Mouse (Mus musculus) brain, adult 2 months (tissue): Measurements from ENCODE around the gene Lect2.

Experiments used
- DNase-seq: peaks from one replicate; pipeline ENCODE4 v3.0.0; 2011; ENCODE audit warnings: low read depth, low spot score

Gene Lect2

DNA sequence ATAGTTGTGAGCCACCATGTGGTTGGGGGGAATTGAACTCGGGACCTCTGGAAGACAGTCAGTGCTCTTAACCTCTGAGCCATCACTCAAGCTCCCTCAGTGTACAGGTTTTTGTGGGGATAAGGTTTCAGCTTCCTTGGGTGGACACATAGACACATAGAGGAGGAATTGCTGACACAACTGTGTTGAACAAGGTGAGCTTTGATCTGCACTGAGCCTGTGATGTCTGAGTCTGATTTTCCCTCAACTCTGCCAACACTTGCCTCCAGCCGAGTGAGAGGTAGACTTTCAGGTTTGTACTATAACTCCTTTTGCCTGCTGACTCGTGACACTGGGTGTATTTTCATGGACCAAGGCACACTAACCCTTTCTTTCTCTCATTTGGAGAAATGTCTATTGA, 8.4 kb upstream of the Lect2 start:
- DNase-seq: no peak

DNA sequence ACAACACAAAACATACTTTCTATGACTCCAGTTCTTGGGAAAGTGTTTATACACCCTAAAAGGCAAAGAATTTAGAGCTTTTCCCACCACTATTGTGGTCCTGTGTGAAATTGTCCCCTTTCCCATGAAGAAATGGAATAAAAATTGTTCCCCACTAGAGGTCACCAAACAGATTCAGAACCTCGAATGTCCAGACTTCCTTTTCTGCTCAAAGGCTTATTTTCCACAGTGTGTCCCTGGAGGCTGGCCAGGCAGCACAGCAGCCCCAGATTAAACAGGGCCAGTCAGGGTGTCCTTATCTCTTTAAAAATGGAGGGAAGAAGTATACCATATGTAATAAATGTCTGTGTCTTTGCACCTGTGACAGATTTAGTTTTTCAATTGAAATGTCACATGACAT, 7.7 kb upstream of the Lect2 start:
- DNase-seq: peak; percentile 67

DNA sequence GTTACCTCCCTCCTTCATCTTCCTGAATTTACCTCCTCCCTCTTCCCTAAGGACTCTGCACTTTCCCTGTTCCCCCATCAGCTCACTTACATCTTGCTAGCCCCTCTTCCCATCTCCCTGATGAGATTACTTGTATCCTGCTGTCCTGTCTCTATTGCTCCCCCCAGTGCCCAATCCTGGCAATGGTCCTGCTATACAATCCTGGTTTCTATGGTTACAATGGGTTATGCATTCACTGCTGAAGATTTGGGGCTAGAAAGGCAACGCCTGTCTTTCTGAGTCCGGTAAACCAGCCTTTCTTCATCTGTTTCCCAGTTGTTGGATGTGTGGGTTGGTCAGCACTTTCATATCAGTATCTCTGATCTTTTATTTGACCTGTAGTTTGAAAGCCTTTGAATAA, 6.1 kb upstream of the Lect2 start:
- DNase-seq: peak; percentile 83

DNA sequence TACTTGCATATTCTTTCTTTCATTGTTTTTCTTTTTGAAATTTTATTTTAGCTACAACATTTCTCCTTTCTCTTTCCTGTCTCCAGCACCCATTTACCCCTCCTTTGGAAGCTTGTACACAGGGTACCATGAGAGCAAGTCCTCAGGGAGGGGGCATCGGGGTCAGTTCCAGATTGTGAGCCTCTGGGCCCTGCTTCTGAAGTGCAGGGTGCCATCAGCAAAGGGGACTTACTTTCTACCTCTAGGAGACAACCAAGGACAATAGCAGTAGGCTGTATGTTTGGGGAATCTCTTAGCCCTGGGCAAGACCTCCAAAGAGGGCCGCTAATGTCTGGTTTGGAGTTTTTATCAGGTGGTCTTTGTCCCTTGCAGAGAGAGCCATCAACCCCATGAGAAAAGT, 5.6 kb upstream of the Lect2 start:
- DNase-seq: no peak

DNA sequence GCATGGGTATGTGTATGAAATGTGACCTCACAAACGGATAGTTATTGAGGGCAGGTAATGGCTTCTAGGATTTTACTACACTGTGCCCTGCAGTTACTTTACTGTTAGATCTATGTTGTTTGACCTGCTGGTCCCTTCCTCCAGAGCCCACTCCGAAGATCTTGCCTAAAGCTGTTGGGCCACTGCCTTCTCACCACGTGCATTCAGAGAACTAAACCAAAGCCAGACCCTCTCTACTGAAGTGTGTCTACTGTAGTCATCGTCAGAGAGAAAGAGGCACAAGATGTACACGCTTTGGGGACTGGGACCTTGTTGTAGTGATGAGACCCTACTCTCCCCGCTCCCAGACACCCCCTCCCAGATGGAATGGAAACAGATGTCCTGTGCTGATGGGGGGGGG, 3.4 kb upstream of the Lect2 start:
- DNase-seq: no peak

DNA sequence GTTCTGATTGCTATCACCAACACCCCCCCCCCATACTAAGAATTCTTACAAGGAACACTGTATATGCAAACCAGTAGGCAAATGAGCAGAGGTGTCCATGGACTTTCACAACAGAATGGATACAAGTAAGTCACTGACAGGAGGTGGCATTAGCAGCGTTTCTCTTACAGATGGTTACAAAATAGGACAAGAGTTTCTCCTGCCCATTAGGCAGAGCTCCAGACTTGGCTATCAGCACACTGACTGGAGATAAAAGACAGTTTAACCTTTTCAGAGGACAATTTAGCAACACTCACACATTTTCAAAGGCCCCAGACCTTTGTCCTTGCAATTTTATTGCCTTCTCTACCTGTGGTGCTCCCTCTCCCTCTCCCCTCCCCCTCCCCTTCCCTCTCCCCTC, 2.3 kb upstream of the Lect2 start:
- peak; percentile 19 for DNase-seq

DNA sequence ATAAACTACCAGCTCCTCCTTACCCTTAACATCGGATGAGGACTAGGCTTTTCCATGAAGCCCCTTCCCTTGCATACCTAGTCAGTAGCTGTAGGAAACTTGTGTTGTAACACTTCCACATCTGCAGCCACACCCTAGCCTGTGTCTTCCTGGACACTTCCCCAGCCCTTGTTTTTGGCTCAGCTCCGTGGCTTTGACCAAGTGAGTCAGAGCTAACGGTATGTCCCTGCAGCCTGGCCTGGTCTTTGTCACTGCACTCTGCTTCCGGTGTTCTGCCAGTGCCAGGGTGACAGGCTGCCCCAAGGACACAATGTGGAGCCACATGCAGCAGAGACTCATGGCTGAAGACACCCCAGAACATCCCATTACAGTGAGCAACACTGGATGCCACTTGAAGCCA, 1.1 kb upstream of the Lect2 start:
- DNase-seq: no peak

DNA sequence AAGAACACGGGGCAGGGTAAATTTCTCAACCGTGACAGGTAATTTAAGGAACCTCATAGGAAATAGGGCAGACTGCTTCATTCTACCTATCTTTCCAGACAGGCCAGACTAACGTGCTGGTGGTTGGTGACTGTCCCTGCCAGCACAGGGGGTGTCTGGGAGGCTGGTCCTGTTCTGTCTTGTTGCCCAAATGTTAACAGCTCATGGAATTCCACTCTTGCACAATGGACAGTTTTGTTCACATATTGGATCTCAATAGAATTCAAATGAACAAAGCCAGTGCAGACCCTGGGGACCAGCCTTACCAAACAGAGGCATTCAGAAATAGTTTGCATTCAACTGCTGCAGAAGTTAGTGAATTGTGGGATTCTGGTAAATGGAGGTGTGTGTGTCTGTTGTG, 3.3 kb downstream of the Lect2 start:
- DNase-seq: no peak

DNA sequence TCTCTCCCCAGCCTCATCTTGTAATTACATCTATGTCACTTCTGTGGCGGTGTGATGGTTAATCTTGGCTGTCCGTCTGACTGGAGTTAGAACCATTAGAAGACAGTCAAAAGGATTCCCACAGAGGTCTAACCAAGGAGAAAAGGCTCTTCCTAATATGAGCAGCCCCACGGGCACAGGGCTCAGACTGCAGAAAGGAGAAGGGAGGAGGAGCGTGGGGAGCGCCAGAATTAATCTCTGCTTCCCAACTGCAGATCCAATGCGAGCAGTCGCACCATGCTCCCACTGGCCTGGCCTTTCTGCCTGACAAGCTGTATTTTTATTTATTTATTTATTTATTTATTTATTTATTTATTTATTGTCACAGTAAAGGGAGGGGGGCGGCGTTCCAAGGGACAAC, 4.5 kb downstream of the Lect2 start:
- no peak for DNase-seq

DNA sequence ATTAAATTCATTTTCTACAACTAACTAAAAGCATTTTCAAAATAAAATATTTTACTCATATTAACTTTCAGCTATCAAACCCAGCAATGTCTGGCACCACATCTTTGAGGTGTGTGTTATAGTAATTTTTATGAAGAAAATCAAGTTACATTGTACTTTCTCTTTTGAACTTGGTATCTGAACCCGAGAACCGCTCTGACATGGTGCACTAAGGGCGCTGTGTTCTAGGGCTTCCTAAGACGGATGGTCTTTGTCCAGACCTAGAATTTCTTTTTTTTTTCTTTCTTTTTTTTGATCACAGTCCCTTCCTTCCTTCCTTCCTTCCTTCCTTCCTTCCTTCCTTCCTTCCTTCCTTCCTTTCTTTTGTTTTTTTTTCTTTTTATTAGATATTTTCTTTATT, 8.5 kb downstream of the Lect2 start:
- no peak for DNase-seq

DNA sequence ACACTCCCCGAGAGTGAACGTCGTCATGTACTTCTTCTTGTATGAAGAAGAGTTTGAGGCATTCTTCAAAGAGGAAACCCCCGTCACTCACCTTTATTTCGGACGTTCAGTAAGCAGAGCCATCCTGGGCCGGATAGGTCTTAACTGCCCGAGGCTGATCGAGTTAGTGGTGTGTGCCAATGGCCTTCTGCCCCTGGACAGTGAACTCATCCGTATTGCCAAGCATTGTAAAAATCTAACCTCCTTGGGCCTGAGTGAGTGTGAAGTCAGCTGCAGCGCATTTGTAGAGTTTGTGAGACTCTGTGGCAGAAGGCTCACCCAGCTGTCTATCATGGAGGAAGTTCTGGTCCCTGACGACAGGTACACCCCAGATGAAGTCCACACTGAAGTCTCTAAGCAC, 11.3 kb downstream of the Lect2 start:
- no peak for DNase-seq

DNA sequence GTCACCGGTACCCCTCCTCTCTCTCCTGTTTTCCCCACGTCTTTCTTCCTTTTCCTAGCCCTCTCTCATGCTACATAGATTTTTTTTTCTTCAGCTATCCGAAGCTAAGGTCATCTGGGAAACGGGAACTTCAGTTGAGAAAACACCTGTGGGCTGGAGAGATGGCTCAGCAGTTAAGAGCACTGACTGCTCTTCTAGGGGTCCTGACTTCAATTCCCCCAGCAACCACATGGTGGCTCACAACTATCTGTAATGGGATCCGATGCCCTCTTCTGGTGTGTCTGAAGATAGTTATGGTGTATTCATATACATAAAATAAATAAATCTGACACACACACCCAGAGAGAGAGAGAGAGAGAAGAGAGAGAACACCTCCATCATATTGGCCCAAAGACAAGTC, 12.7 kb downstream of the Lect2 start:
- no peak for DNase-seq

DNA sequence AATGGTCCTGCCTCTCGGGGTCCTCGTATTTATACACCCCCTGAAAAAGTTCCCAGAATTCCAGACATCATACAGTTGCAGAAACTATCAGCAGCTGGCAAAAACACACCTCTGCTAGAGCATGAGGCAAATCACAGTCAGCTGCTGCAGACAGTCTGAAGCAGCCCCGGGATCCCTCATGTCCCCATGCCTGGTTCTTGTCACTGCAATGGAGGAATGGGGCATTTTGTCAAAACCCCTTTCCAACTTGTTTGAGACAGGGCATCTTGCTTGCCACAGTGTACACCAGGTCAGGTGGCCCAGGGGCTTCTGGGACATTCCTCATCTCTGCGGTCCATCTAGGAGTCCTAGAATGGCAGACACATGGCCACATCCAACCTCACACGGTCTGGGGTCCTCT, 13.4 kb downstream of the Lect2 start:
- no peak for DNase-seq

DNA sequence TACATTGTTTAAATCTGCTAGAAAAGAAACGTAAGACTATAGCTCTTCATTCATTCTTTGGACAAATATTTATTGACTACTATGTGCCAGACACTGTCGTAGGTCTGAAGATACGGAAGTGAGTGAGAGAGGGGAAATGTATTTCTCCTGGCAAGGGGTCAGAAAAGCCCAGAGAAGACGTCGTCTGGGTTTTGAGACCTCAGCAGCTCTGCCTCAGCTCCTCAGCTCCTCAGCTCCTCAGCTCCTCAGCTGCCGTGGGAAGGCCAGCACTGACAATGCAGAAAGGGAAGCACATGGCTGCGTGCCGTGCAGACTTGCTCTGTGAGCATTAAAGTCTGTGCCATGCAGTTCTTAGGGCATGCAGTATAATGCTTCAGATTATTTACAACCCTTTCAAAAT, 18.6 kb downstream of the Lect2 start:
- DNase-seq: no peak

DNA sequence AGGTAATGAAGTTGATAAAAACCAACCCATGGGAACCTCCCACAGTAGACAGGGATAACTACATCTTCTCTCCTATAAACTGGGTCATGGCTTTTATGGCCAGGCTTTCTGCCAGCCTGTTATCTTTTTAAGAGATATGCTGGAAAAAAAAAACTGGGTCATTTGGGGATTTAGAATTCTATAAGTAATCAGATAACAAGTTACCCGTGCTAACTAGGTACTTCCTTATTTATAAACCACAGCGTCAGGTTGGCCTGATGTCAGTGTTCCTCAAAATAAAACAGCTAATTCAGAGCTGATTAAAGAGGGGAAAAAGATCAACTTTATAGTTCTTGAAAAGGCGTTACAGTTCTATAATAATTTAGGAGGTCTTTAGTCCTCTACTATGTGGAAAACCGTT, 19.3 kb downstream of the Lect2 start:
- no peak for DNase-seq

DNA sequence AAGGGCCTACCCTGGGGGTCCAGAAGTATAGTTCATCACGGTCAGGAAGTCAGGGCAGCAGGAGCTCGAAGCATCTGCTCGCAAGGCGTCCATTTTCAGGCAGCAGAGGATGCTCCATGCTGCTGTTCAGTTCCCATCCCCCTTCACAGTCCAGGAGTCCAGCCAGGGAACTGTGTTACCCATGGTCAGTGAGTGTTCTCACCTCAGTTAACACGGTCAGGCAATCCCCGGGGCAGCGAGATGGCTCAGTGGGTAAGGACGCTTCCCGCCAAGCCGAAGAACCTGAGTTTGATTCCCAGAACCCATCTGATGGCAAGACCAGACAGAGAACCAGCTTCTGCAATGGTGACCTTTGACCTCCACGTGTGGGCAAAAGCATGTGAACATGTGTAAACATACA, 20.0 kb downstream of the Lect2 start:
- no peak for DNase-seq

DNA sequence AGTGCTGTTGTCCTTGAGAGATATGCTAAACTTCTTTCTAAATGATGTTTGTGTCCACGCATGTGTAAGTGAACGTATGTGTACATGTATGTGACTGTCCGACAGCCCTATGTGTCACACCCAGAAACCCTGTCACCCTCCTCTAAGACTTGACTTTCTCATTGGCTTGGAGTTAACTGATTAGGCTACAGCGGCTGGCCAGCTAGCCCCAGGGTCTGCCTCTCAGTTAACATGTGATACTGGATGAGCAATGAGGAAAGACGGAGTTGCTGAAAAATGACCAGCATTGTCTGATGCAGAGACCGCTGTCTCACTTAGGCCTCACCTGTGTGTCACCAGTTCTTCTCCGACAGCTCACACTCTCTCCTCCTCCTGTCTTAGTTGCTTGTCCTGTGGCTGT, 20.5 kb downstream of the Lect2 start:
- DNase-seq: no peak

DNA sequence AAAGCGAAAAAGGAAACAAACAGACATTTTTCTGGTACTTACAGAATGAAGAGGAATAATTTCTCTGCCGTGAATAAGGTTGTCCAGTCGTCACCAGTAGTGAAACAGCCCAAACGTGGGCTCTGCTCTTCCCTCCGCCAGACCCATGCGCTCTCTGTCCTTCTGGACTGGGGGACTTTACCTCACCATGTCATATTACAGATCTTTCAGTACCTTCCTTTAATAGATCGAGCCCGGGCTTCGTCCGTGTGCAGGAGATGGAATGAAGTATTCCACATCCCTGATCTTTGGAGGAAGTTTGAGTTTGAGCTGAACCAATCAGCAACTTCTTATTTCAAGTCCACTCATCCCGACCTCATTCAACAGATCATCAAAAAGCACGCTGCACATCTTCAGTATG, 21.4 kb downstream of the Lect2 start:
- no peak for DNase-seq

DNA sequence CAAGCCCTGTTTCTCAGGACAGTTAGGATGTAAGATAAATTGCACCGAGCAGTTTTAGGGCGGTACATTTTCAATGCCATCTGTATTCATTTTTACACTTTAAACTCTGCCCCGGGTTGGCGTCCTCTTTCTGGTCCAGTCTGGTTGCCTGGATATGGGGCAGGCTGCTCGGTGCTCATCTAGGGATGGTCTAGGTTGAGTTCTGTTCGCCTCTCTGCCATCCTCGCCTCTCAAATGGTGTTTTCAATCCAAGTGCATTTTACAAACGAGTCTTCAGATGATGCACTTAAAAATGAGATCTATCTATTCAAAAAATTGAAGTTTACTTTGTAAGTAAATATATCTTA, 25.5 kb downstream of the Lect2 start:
- DNase-seq: peak; percentile 10

DNA sequence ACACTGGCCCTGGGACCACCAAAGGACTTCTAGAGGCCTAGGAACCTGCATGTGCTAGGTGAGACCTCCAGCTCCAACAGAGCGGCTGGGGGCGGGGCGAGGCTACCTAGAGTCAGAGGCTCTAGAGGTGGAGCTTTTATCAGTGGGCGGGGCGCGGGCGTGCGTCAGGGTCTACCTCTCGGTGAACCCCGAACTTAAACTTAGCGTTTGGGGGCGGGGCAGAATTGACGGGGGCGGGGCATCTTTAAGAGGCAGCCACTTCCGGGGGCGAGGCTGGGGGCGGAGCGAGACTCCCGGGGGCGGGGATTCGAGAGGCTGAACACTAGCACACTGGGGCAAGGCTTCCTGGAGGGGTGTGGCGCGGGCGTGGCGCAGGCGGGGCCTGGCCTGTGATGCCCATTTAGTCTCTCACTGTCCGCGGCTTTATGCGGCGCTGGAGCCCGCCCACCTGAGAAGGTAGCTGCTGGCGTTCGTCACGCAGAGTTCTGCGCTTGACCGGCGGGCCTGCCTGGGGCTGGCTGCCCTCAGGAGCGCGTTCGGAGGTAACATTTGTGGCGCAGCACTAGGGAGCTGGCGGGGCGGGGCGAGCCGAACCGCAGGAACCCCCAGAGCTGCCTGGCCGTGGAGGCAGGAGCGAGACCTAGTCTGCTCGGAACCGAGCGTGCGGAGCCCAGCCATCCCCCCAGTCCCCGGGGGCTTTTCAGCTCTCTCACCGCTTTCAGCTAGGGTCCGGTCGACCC, 26.1 kb downstream of the Lect2 start, which contains the start of gene Fbxl21:
Gene Fbxl21 (plus strand): TSS at position 392 of the 740 bp plus-strand sequence.
- DNase-seq: peak; percentile 96

DNA sequence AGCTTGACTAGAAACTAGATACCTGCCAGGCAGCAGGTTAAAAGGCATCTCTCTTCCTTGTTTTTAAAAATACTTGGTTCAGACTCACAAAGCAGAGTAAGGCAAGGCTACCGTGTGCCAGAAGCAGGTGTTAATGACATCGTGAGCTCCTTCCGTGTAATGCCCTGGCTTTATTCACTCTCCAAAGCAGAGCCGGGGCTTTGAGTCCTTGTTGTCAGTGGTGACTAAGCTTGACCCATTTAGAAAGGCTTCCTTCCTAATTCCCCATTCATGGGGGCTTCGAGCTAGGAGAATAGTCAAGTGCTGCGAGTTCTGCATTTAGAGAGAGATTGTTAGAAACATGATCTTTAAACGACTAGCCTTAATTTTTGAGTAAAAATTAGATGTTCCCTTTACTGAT, 31.5 kb downstream of the Lect2 start:
- no peak for DNase-seq

DNA sequence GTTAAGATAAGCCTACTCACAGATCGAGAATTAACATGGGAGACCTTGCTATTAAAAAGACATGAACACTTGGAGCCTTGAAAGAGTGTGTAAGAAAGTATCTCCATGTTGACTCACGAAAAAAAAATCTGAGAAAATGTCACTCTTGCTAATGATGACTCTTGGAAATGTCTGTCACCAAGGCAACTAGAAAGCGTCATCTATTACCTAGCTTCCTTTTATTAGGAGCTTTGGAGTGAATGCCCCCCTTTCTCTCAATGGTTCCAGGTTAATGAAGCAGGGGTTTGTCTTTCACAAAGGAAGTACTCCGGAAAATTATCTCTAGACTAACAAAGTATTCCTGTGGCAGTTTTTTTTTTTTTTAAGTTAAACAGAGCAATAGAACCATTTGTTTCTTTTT, 32.0 kb downstream of the Lect2 start:
- DNase-seq: peak; percentile 12

DNA sequence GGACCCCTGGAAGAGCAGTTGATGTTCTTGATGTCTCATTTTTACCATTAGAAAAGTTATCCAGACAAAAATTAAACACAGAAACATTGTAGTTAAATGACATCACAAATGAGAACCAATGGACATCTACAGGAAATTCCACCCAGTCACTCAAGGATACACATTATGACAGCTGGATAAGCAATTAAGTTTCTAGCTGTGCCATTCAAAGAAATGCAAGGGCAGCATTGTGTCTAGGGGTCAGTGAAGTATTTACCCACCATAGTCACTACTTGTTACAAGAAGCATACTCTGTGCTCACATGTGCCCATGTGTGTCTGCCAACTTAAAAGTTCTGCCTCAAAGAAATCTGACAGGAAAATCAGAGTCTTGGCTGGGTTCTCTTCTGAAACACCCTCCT, 34.7 kb downstream of the Lect2 start:
- DNase-seq: no peak

DNA sequence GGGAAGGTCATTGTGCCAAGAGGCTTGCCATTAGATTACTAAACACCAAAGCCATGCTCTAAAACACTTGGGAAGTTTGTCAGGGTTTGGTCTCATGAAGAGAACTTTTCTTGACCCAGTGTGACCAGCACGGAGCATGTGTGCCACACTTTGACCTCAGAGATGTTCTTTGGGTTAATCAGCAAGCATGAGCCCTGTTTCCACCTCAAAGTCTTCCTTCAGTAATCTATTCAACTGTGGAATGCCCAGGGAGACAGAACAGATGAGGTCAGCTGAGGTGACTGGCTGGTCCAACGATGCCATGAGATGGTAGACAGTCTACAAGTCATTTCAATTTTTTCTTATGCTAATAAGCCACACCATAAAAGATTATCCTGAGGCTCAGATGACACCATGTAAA, 38.5 kb downstream of the Lect2 start:
- DNase-seq: no peak
